Mouse (Mus musculus): ENCODE measurements around the gene Olfr1357.

DNA sequence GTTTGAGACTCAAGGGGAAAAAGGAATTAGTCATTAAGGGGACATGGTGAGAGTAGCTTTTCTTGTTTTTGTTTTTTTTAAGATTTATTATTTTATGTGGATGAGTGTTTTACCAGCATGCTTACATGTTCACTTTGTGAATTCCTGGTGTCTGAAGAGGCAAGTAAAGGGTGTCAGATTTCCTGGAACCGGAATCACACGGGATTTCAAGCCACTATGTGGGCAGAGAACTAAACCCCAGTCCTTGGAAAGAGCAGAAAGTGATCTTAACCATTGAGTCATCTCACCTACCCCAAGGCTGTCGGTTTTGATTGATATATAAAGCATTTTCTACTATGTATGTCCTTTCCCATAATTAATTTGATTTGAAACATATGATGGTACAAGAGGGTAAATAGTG lies 48.2 kb downstream of the Olfr1357 start:
- TF ChIP-seq CTCF (IDR thresholded peaks at IDR 0.05; ENCODE audit: low read depth, low read length), result no peak
- TF ChIP-seq GATA1 (IDR thresholded peaks at IDR 0.05; ENCODE audit: borderline replicate concordance, low read length), result no peak
- no peak for TF ChIP-seq TAL1 (conservative IDR thresholded peaks at IDR 0.05; ENCODE audit: low read depth, low read length)

Data from G1E (cell line).